Comparison of ENCODE assay signal across 9 mouse cellular contexts in the genomic region with DNA sequence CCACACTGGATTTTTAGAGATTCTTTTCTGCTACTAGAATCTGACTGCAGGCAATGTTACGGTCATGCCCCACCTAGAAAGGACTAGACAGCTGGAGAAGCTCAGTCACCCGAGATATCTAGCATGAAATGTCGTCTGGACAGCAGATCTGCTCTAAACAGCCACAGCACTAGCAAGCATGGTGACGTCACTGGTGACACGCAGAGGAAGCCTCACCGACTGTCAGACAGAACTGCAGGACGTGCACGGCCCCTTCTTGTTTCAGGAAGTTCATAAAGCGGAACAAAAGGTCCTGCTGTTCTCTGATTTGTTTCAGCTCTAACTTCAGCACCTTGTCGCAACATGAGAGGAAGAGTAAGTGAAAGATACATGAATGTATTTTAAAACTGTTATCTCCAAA. TPM values are rescaled to one million over a fixed set of nuclear protein-coding genes. Genes with fewer than 3 reads are reported as not detected.
A peak's percentile ranks its signal among the peaks of the same experiment; 100 is the strongest.
DNase-seq lines count a peak whose midpoint lies in the region; ATAC-seq and TF ChIP-seq lines count a peak whose summit lies in the region.
"Had no signal": no experiment of that assay in that cellular context is flagged by ENCODE, and none has a peak within 500 bp of the region (broad histone marks: within the 10 kb centered on the region; RNA-seq: fewer than 3 reads in every experiment).

No protein-coding gene starts in this region.

- peak overlapping the region; percentile 19; the same call in 1 of the 2 replicates for H3K27ac ChIP-seq in cortical plate, adult 2 months (ENCODE audit: insufficient read depth, low read length)

- TF ChIP-seq POLR2A in cortical plate, adult 2 months (IDR thresholded peaks at IDR 0.05; ENCODE audit: extremely low read depth, insufficient read depth, low read length), result no peak

- TF ChIP-seq CTCF in cortical plate, adult 2 months (IDR thresholded peaks at IDR 0.05; ENCODE audit: extremely low read depth, insufficient read depth, low read length), result no peak

- peak; percentile 18 to 32 for DNase-seq in left cerebral cortex, postnatal 14 days (ENCODE audit: low spot score in 2 of 2)
- DNase-seq in left cerebral cortex, adult 8-10 months (ENCODE audit: low spot score in 2 of 2), result no peak
- DNase-seq in heart, postnatal 14 days, result peak; percentile 34 to 46
- peak; percentile 34 for DNase-seq in thymus, postnatal 4 days
- no peak for DNase-seq in ovary, adult 18-20 months (ENCODE audit: low spot score)

- intact Hi-C loops in left cerebral cortex, postnatal 14 days (cut with DNase I), result no loop called here
- intact Hi-C loops in heart, postnatal 14 days (cut with DNase I), result loop anchor here (10.0 kb wide), 1 partner anchor 141 kb away; the partner anchor contains the start of gene Zfp949

- ATAC-seq in megakaryocyte, adult 5-6 weeks (ENCODE audit: poor library complexity, severe bottlenecking), result peak; percentile 100
- no peak for ATAC-seq in activated CD4-positive, CD25-positive, alpha-beta regulatory T cell, adult 4 months

- H3K4me1 ChIP-seq in cortical plate, adult 2 months (ENCODE audit: control insufficient read depth, insufficient read depth, low read length), result no peaks in the 10 kb centered on the region

- no peak overlapping the region for H3K4me3 ChIP-seq in cortical plate, adult 2 months (ENCODE audit: insufficient read depth, low read length)

RNA-seq across cellular contexts. Expression of gene Snx14, which starts 34.7 kb away (rescaled TPM):
- 10 to 100 TPM; 49.7 to 51.1 TPM for total RNA-seq in left cerebral cortex, postnatal 14 days (2021)
- total RNA-seq in left cerebral cortex, adult 8-10 months (2022), result 10 to 100 TPM; 49.4 to 57.4 (median 53.1) TPM
- polyA plus RNA-seq in cortical plate, adult 2 months (2012; rRNA removed), result 46.4 and 47.2 TPM in 2 replicates
- 10 to 100 TPM; 27.1 to 29.1 TPM for total RNA-seq in heart, postnatal 14 days (2021)
- 30.2 and 32.0 TPM in 2 replicates for total RNA-seq in megakaryocyte, adult 5-6 weeks (2015)
- 21.1 and 21.6 TPM in 2 replicates for total RNA-seq in megakaryocyte, adult 5-6 weeks (2017)
- 10 to 100 TPM; 40.0 to 44.5 TPM for polyA plus RNA-seq in activated CD4-positive, CD25-positive, alpha-beta regulatory T cell, adult 4 months (2017; shearing (Covaris generic))

RNA-seq across cellular contexts. Expression of gene Gm20537, which starts 52.3 kb away (rescaled TPM):
- 1 to 10 TPM in 1 of 2 experiments, not detected in 1; 2.1 TPM for total RNA-seq in left cerebral cortex, postnatal 14 days (2021)
- total RNA-seq in left cerebral cortex, adult 8-10 months (2022), result not detected
- 0.21 and 1.2 TPM in 2 replicates for polyA plus RNA-seq in cortical plate, adult 2 months (2012; rRNA removed)
- total RNA-seq in heart, postnatal 14 days (2021), result 1 to 10 TPM; 1.2 to 2.0 TPM
- total RNA-seq in megakaryocyte, adult 5-6 weeks (2015), result 0.64 TPM in 1 of 2 replicates, not detected in the other
- total RNA-seq in megakaryocyte, adult 5-6 weeks (2017), result not detected in 2 replicates
- polyA plus RNA-seq in activated CD4-positive, CD25-positive, alpha-beta regulatory T cell, adult 4 months (2017; shearing (Covaris generic)), result 1 to 10 TPM in 1 of 2 experiments, not detected in 1; 1.6 TPM
- polyA plus RNA-seq: embryonic facial prominence, embryonic 11.5 days had no signal

Comparison
In these comparisons a context has a peak if more than half of its experiments do, and no peak if none do; other contexts are left out.
1. DNase-seq: peak in left cerebral cortex, postnatal 14 days (2 of 2), heart, postnatal 14 days (2 of 2) and thymus, postnatal 4 days (single experiment); none in left cerebral cortex, adult 8-10 months (0 of 2) and ovary, adult 18-20 months (single experiment).